Mouse (Mus musculus): Measurements from ENCODE around the gene Lemd1. TPM values are rescaled to one million over a fixed set of nuclear protein-coding genes. Genes with fewer than 3 reads are reported as not detected.

Lemd1 gene
- polyA plus RNA-seq, 1 experiment from 2014 or later: 0.27 TPM

GRCm38 (mm10) chr1:132231470-132232274 lies 40.4 kb downstream of the Lemd1 start:
- 56% methylated on average over 7 of the region's 7 CpGs for WGBS
- H3K27ac ChIP-seq (ENCODE audit: low read length): no peak overlapping the region
- H3K27me3 ChIP-seq (ENCODE audit: control insufficient read depth, insufficient read depth, low read length): 0 out of 2 replicates have a peak, but pooled peaks cover 3% of the 10 kb centered on the region
- no peak overlapping the region for H3K4me3 ChIP-seq (ENCODE audit: low read depth, low read length)
- H3K4me1 ChIP-seq (ENCODE audit: control insufficient read depth, insufficient read depth, low read length): no peaks in the 10 kb centered on the region
- no peak for ATAC-seq (ENCODE audit: insufficient number of reproducible peaks, insufficient read depth, low FRiP score, low read depth)
- H3K9ac ChIP-seq (replicated peaks; ENCODE audit: low read depth, low read length): no peak overlapping the region
- no peaks in the 10 kb centered on the region for H3K9me3 ChIP-seq (ENCODE audit: control insufficient read depth, low read depth, low read length)
- no peaks in the 10 kb centered on the region for H3K36me3 ChIP-seq (ENCODE audit: control insufficient read depth, insufficient read depth, low read length)
- H3K4me2 ChIP-seq (replicated peaks; ENCODE audit: low read depth, low read length): no peak overlapping the region

- Histone ChIP-seq H3K4me2 (replicated peaks; ENCODE audit: low read depth, low read length) (no peak overlapping the region), H3K4me1 (ENCODE audit: control insufficient read depth, insufficient read depth, low read length) (no peaks in the 10 kb centered on the region), H3K9me3 (ENCODE audit: control insufficient read depth, low read depth, low read length) (no peaks in the 10 kb centered on the region), H3K27ac (ENCODE audit: low read length) (no peak overlapping the region), H3K27me3 (ENCODE audit: control insufficient read depth, insufficient read depth, low read length) (0 out of 2 replicates have a peak, but pooled peaks cover 3% of the 10 kb centered on the region), H3K9ac (replicated peaks; ENCODE audit: low read depth, low read length) (no peak overlapping the region), H3K4me3 (ENCODE audit: low read depth, low read length) (no peak overlapping the region), H3K36me3 (ENCODE audit: control insufficient read depth, insufficient read depth, low read length) (no peaks in the 10 kb centered on the region)
- no peak for ATAC-seq (ENCODE audit: insufficient number of reproducible peaks, insufficient read depth, low FRiP score, low read depth)
- WGBS: 20% methylated on average over 12 of the region's 12 CpGs
Measured at GRCm38 (mm10) chr1:132233566-132233965, 42.3 kb downstream of the Lemd1 start.

DNA sequence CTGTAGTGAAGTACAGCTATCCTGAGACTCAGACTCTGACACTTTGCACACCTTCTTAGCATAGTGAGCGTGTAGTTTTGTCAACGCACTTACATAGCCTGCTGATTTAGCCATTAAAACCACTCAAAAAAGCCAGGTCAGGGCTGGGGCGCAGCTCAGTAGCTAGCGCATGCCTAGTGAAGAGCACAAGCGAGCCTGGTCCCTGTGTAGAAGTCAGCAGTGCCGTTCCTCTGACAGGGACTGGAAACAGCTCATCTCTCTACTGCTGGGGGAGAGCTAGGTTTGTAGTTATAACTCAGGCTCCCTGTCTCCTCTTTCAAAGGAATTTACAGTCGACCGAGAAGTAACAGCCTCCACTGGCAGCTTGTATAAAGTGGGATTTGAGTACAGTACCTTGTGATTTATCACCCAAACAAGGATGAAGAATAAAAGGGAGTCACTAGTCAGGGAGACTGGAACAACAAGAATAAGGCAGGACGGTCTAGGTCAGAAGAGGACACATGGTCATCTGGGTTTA lies 43.6 kb downstream of the Lemd1 start:
- Histone ChIP-seq H3K4me2 (replicated peaks; ENCODE audit: low read depth, low read length) (no peak overlapping the region), H3K27ac (ENCODE audit: low read length) (no peak overlapping the region), H3K36me3 (ENCODE audit: control insufficient read depth, insufficient read depth, low read length) (no peaks in the 10 kb centered on the region), H3K9me3 (ENCODE audit: control insufficient read depth, low read depth, low read length) (no peaks in the 10 kb centered on the region), H3K4me1 (ENCODE audit: control insufficient read depth, insufficient read depth, low read length) (no peaks in the 10 kb centered on the region), H3K4me3 (ENCODE audit: low read depth, low read length) (no peak overlapping the region), H3K9ac (replicated peaks; ENCODE audit: low read depth, low read length) (no peak overlapping the region), H3K27me3 (ENCODE audit: control insufficient read depth, insufficient read depth, low read length) (0 out of 2 replicates have a peak, but pooled peaks cover 3% of the 10 kb centered on the region)
- ATAC-seq (ENCODE audit: insufficient number of reproducible peaks, insufficient read depth, low FRiP score, low read depth): no peak
- WGBS: 30% methylated on average over 9 of the region's 9 CpGs

DNA sequence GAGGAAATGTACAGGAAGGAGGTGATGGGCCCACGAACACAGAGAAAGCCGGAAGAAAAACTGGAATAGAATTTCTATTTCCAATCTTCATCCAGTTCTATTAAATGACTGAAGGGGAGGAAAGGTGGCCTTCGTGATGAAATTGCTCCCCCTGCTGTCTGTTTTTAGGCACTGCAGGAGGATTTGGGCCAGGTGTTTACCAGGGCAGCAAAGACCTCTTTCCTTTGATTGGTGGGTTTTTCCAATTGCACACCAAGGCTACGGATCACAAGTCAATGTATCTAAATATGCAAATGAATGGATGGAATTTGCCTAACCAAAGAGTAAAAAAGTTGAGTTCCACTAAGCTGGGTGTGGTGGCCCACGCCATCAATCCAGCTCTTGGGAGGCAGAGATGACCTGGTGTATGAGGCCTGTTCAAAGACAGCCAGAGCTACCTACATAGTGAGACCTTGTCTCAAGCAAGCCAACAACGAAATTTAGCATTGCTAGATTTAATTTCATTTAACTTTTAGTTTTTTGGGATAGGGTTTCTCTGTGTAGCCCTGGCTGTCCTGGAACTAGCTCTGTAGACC lies 46.4 kb downstream of the Lemd1 start:
- Histone ChIP-seq H3K4me1 (ENCODE audit: control insufficient read depth, insufficient read depth, low read length) (no peaks in the 10 kb centered on the region), H3K9me3 (ENCODE audit: control insufficient read depth, low read depth, low read length) (no peaks in the 10 kb centered on the region), H3K27ac (ENCODE audit: low read length) (no peak overlapping the region), H3K4me2 (replicated peaks; ENCODE audit: low read depth, low read length) (no peak overlapping the region), H3K36me3 (ENCODE audit: control insufficient read depth, insufficient read depth, low read length) (no peaks in the 10 kb centered on the region), H3K4me3 (ENCODE audit: low read depth, low read length) (no peak overlapping the region), H3K9ac (replicated peaks; ENCODE audit: low read depth, low read length) (no peak overlapping the region), H3K27me3 (ENCODE audit: control insufficient read depth, insufficient read depth, low read length) (no peaks in the 10 kb centered on the region)
- 25% methylated on average over 6 of the region's 6 CpGs for WGBS
- no peak for ATAC-seq (ENCODE audit: insufficient number of reproducible peaks, insufficient read depth, low FRiP score, low read depth)

GRCm38 (mm10) chr1:132245010-132245409 lies 53.8 kb downstream of the Lemd1 start:
- Histone ChIP-seq H3K4me2 (replicated peaks; ENCODE audit: low read depth, low read length) (no peak overlapping the region), H3K27ac (ENCODE audit: low read length) (no peak overlapping the region), H3K27me3 (ENCODE audit: control insufficient read depth, insufficient read depth, low read length) (no peaks in the 10 kb centered on the region), H3K9me3 (ENCODE audit: control insufficient read depth, low read depth, low read length) (no peaks in the 10 kb centered on the region), H3K4me3 (ENCODE audit: low read depth, low read length) (no peak overlapping the region), H3K9ac (replicated peaks; ENCODE audit: low read depth, low read length) (no peak overlapping the region), H3K4me1 (ENCODE audit: control insufficient read depth, insufficient read depth, low read length) (no peaks in the 10 kb centered on the region), H3K36me3 (ENCODE audit: control insufficient read depth, insufficient read depth, low read length) (no peaks in the 10 kb centered on the region)
- no peak for ATAC-seq (ENCODE audit: insufficient number of reproducible peaks, insufficient read depth, low FRiP score, low read depth)
- WGBS: 73% methylated on average over 5 of the region's 5 CpGs

- H3K4me3 ChIP-seq (ENCODE audit: low read depth, low read length): no peak overlapping the region
- ATAC-seq (ENCODE audit: insufficient number of reproducible peaks, insufficient read depth, low FRiP score, low read depth): no peak
- H3K9me3 ChIP-seq (ENCODE audit: control insufficient read depth, low read depth, low read length): no peaks in the 10 kb centered on the region
- H3K9ac ChIP-seq (replicated peaks; ENCODE audit: low read depth, low read length): no peak overlapping the region
- H3K4me1 ChIP-seq (ENCODE audit: control insufficient read depth, insufficient read depth, low read length): no peaks in the 10 kb centered on the region
- H3K4me2 ChIP-seq (replicated peaks; ENCODE audit: low read depth, low read length): no peak overlapping the region
- H3K27ac ChIP-seq (ENCODE audit: low read length): no peak overlapping the region
- no peaks in the 10 kb centered on the region for H3K36me3 ChIP-seq (ENCODE audit: control insufficient read depth, insufficient read depth, low read length)
- WGBS: 30% methylated on average over 6 of the region's 6 CpGs
- H3K27me3 ChIP-seq (ENCODE audit: control insufficient read depth, insufficient read depth, low read length): no peaks in the 10 kb centered on the region
Measured at GRCm38 (mm10) chr1:132246137-132246536, 54.9 kb downstream of the Lemd1 start.

DNA sequence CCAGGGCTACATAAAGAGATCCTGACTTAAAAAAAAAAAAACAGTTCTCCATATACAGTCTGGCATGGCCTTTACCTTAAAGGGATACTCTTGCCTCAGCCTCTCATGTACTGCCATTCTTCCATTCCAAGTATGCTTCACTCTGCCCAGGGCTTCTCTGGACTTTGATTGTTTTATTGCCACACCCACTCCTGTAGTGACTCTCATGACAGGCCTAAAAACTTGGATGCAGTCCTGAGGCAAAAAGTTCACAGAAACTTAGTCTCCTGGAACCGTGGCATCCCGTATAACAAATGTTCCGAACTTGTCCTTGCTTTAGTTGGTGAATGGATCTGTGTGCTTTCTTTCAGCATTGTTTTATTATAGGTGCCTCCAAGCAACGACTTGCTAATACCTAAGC lies 55.4 kb downstream of the Lemd1 start:
- 86% methylated on average over 4 of the region's 4 CpGs for WGBS

GRCm38 (mm10) chr1:132254467-132254866 lies 63.2 kb downstream of the Lemd1 start:
- no peak overlapping the region for H3K4me3 ChIP-seq (ENCODE audit: low read depth, low read length)
- no peaks in the 10 kb centered on the region for H3K27me3 ChIP-seq (ENCODE audit: control insufficient read depth, insufficient read depth, low read length)
- no peak overlapping the region for H3K9ac ChIP-seq (replicated peaks; ENCODE audit: low read depth, low read length)
- no peaks in the 10 kb centered on the region for H3K9me3 ChIP-seq (ENCODE audit: control insufficient read depth, low read depth, low read length)
- no peak for ATAC-seq (ENCODE audit: insufficient number of reproducible peaks, insufficient read depth, low FRiP score, low read depth)
- no peak overlapping the region for H3K4me2 ChIP-seq (replicated peaks; ENCODE audit: low read depth, low read length)
- H3K27ac ChIP-seq (ENCODE audit: low read length): no peak overlapping the region
- no peaks in the 10 kb centered on the region for H3K36me3 ChIP-seq (ENCODE audit: control insufficient read depth, insufficient read depth, low read length)
- WGBS: 82% methylated on average over 6 of the region's 6 CpGs
- H3K4me1 ChIP-seq (ENCODE audit: control insufficient read depth, insufficient read depth, low read length): no peaks in the 10 kb centered on the region

More for the DNA sequence above, 55.4 kb downstream of the Lemd1 start:
- no peak overlapping the region for H3K4me2 ChIP-seq (replicated peaks; ENCODE audit: low read depth, low read length)
- no peak overlapping the region for H3K4me3 ChIP-seq (ENCODE audit: low read depth, low read length)
- no peaks in the 10 kb centered on the region for H3K9me3 ChIP-seq (ENCODE audit: control insufficient read depth, low read depth, low read length)
- no peaks in the 10 kb centered on the region for H3K36me3 ChIP-seq (ENCODE audit: control insufficient read depth, insufficient read depth, low read length)
- H3K4me1 ChIP-seq (ENCODE audit: control insufficient read depth, insufficient read depth, low read length): no peaks in the 10 kb centered on the region
- no peak overlapping the region for H3K9ac ChIP-seq (replicated peaks; ENCODE audit: low read depth, low read length)
- ATAC-seq (ENCODE audit: insufficient number of reproducible peaks, insufficient read depth, low FRiP score, low read depth): no peak
- H3K27ac ChIP-seq (ENCODE audit: low read length): no peak overlapping the region
- no peaks in the 10 kb centered on the region for H3K27me3 ChIP-seq (ENCODE audit: control insufficient read depth, insufficient read depth, low read length)

Measured in stomach, embryonic 14.5 days (tissue).